Mouse (Mus musculus) hindbrain, embryonic 12.5 days (tissue): ENCODE measurements around the gene C2cd2l. TPM values are rescaled to one million over a fixed set of nuclear protein-coding genes. Genes with fewer than 3 reads are reported as not detected.
"Not testable (repeated sequence)": the region's sequence is repeated elsewhere in the genome, so short reads cannot be mapped to it uniquely, and the experiment has no call there.

Source experiments
- ATAC-seq: fragments of 200-750 bp; cut with Nextera tagmentation; 2 replicates; pipeline ENCODE4 v1.8.0; 2017; ENCODE audit warnings: moderate TSS enrichment; ENCODE audit not compliant: low FRiP score
- H3K27ac ChIP-seq: fragments of 300-500 bp; sonication (generic); 2 replicates; pipeline ENCODE4 v1.5.1; 2016; ENCODE audit warnings: mild to moderate bottlenecking
- H3K27me3 ChIP-seq: fragments of 300-500 bp; sonication (generic); 2 replicates; pipeline ENCODE4 v1.6.1; 2016; ENCODE audit warnings: mild to moderate bottlenecking
- H3K36me3 ChIP-seq: fragments of 300-500 bp; sonication (generic); 2 replicates; pipeline ENCODE4 v1.6.1; 2016; ENCODE audit warnings: mild to moderate bottlenecking
- H3K4me1 ChIP-seq: fragments of 300-500 bp; sonication (generic); 2 replicates; pipeline ENCODE4 v1.6.1; 2016
- H3K4me2 ChIP-seq: fragments of 300-500 bp; sonication (generic); replicated peaks from 2 replicates; pipeline ENCODE4 v1.6.1; 2016; ENCODE audit warnings: mild to moderate bottlenecking
- H3K4me3 ChIP-seq: fragments of 300-500 bp; sonication (generic); 2 replicates; pipeline ENCODE4 v1.5.1; 2016; ENCODE audit warnings: mild to moderate bottlenecking
- H3K9ac ChIP-seq: fragments of 300-500 bp; sonication (generic); 2 replicates; pipeline ENCODE4 v1.6.1; 2016; ENCODE audit warnings: mild to moderate bottlenecking, moderate library complexity
- H3K9me3 ChIP-seq: fragments of 300-500 bp; sonication (generic); replicated peaks from 2 replicates; pipeline ENCODE4 v1.6.1; 2016; ENCODE audit warnings: mild to moderate bottlenecking
- WGBS: fragments of 180-500 bp; shearing (Covaris S2); methylation state at CpG from one replicate; pipeline ENCODE4 v1.1.7; 2016; 5-methylcytosine and 5-hydroxymethylcytosine counted together
- polyA plus RNA-seq: library from polyadenylated mRNA; unstranded; fragments of >200 nt; fragmentation: Nextera tagmentation; extraction: Ambion mirVana; gene quantifications from 2 replicates; pipeline ENCODE4 v1.2.1, GENCODE M21; 2016

C2cd2l gene
- polyA plus RNA-seq, 1 experiment from 2014 or later, result 22.2 TPM

GRCm38 (mm10) chr9:44323656-44324055, 3.6 kb upstream of the C2cd2l start:
- H3K27ac ChIP-seq, H3K9ac ChIP-seq, ATAC-seq, H3K4me2 ChIP-seq, H3K9me3 ChIP-seq, H3K4me3 ChIP-seq, H3K27me3 ChIP-seq, H3K36me3 ChIP-seq: not testable (repeated sequence)
- H3K4me1 ChIP-seq, result peaks cover 28% of the 10 kb centered on the region
- 74% methylated on average over 2 of the region's 4 CpGs for WGBS

- 20% methylated on average over 6 of the region's 6 CpGs for WGBS
Measured at GRCm38 (mm10) chr9:44320799-44321133, 681 bp upstream of the C2cd2l start.

GRCm38 (mm10) chr9:44319105-44319886, 789 bp downstream of the C2cd2l start:
- peak overlapping the region; percentile 96 for H3K9ac ChIP-seq
- H3K36me3 ChIP-seq, result peaks cover 27% of the 10 kb centered on the region
- no peaks in the 10 kb centered on the region for H3K27me3 ChIP-seq
- peak overlapping the region; percentile 95 for H3K4me2 ChIP-seq
- H3K4me1 ChIP-seq, result peaks cover 31% of the 10 kb centered on the region
- H3K4me3 ChIP-seq, result peak overlapping the region; percentile 97
- no peak for ATAC-seq
- 2% methylated on average over 37 of the region's 37 CpGs for WGBS
- H3K9me3 ChIP-seq, result no peaks in the 10 kb centered on the region
- peak overlapping the region; percentile 80 for H3K27ac ChIP-seq

More at GRCm38 (mm10) chr9:44320799-44321133, 681 bp upstream of the C2cd2l start:
- Histone ChIP-seq H3K27me3 (no peaks in the 10 kb centered on the region), H3K36me3 (peaks cover 12% of the 10 kb centered on the region), H3K4me1 (peaks cover 34% of the 10 kb centered on the region), H3K4me2 (peak overlapping the region; percentile 95), H3K9me3 (no peaks in the 10 kb centered on the region), H3K27ac (peak overlapping the region; percentile 80), H3K4me3 (peak overlapping the region; percentile 97), H3K9ac (0 out of 2 replicates have a peak overlapping the region, but pooled peaks have one; percentile 96)
- no peak for ATAC-seq

GRCm38 (mm10) chr9:44318826-44319095, 1.3 kb downstream of the C2cd2l start:
- peak overlapping the region; percentile 97 for H3K4me3 ChIP-seq
- H3K9ac ChIP-seq, result peak overlapping the region; percentile 96
- H3K27me3 ChIP-seq, result no peaks in the 10 kb centered on the region
- H3K4me1 ChIP-seq, result peaks cover 31% of the 10 kb centered on the region
- no peak overlapping the region for H3K27ac ChIP-seq
- H3K9me3 ChIP-seq, result no peaks in the 10 kb centered on the region
- 45% methylated on average over 3 of the region's 3 CpGs for WGBS
- H3K4me2 ChIP-seq, result peak overlapping the region; percentile 95
- ATAC-seq, result no peak
- H3K36me3 ChIP-seq, result peaks cover 32% of the 10 kb centered on the region

- Histone ChIP-seq H3K27ac (no peak overlapping the region), H3K36me3 (peaks cover 38% of the 10 kb centered on the region), H3K27me3 (no peaks in the 10 kb centered on the region), H3K4me1 (peaks cover 31% of the 10 kb centered on the region), H3K4me2 (peak overlapping the region; percentile 95), H3K9ac (peak overlapping the region; percentile 96), H3K4me3 (peak overlapping the region; percentile 97), H3K9me3 (no peaks in the 10 kb centered on the region)
- ATAC-seq, result no peak
- 66% methylated on average over 5 of the region's 5 CpGs for WGBS
Measured at GRCm38 (mm10) chr9:44318076-44318825, 1.8 kb downstream of the C2cd2l start.

- Histone ChIP-seq H3K9ac (no peak overlapping the region), H3K4me2 (no peak overlapping the region), H3K27me3 (no peaks in the 10 kb centered on the region), H3K27ac (no peak overlapping the region), H3K4me3 (no peak overlapping the region), H3K36me3 (peaks cover 44% of the 10 kb centered on the region), H3K9me3 (no peaks in the 10 kb centered on the region), H3K4me1 (peaks cover 31% of the 10 kb centered on the region)
- ATAC-seq, result no peak
- WGBS, result 70% methylated on average over 4 of the region's 4 CpGs
Measured at GRCm38 (mm10) chr9:44317452-44317851, 2.6 kb downstream of the C2cd2l start.

- H3K27me3 ChIP-seq, result peaks cover 9% of the 10 kb centered on the region; the same call in 1 of the 2 replicates
- H3K4me3 ChIP-seq, result no peak overlapping the region
- no peak overlapping the region for H3K9ac ChIP-seq
- 90% methylated on average over 18 of the region's 18 CpGs for WGBS
- H3K9me3 ChIP-seq, result no peaks in the 10 kb centered on the region
- ATAC-seq, result no peak
- no peak overlapping the region for H3K4me2 ChIP-seq
- no peak overlapping the region for H3K27ac ChIP-seq
- H3K36me3 ChIP-seq, result peaks cover 49% of the 10 kb centered on the region
- peaks cover 38% of the 10 kb centered on the region for H3K4me1 ChIP-seq
Measured at GRCm38 (mm10) chr9:44314910-44315309, 5.2 kb downstream of the C2cd2l start.

GRCm38 (mm10) chr9:44314257-44314547, 5.9 kb downstream of the C2cd2l start:
- no peak for ATAC-seq
- Histone ChIP-seq H3K27me3 (peaks cover 9% of the 10 kb centered on the region; the same call in 1 of the 2 replicates), H3K4me1 (peaks cover 34% of the 10 kb centered on the region), H3K4me2 (no peak overlapping the region), H3K9ac (no peak overlapping the region), H3K36me3 (peaks cover 49% of the 10 kb centered on the region), H3K27ac (no peak overlapping the region), H3K4me3 (no peak overlapping the region), H3K9me3 (no peaks in the 10 kb centered on the region)
- WGBS, result 70% methylated on average over 4 of the region's 4 CpGs

GRCm38 (mm10) chr9:44313476-44314256, 6.4 kb downstream of the C2cd2l start:
- WGBS, result 76% methylated on average over 19 of the region's 19 CpGs
- H3K4me3 ChIP-seq, result no peak overlapping the region
- H3K27me3 ChIP-seq, result peaks cover 9% of the 10 kb centered on the region; the same call in 1 of the 2 replicates
- no peak overlapping the region for H3K27ac ChIP-seq
- H3K9ac ChIP-seq, result no peak overlapping the region
- no peak overlapping the region for H3K4me2 ChIP-seq
- no peaks in the 10 kb centered on the region for H3K9me3 ChIP-seq
- H3K36me3 ChIP-seq, result peaks cover 49% of the 10 kb centered on the region
- no peak for ATAC-seq
- H3K4me1 ChIP-seq, result peaks cover 28% of the 10 kb centered on the region

- Histone ChIP-seq H3K4me1 (0 out of 2 replicates have a peak, but pooled peaks cover 13% of the 10 kb centered on the region), H3K4me2 (no peak overlapping the region; the same call in 1 of the 2 replicates), H3K9ac (no peak overlapping the region), H3K27me3 (peaks cover 9% of the 10 kb centered on the region; the same call in 1 of the 2 replicates), H3K4me3 (no peak overlapping the region), H3K27ac (no peak overlapping the region; the same call in 1 of the 2 replicates), H3K36me3 (peaks cover 43% of the 10 kb centered on the region), H3K9me3 (no peaks in the 10 kb centered on the region)
- ATAC-seq, result peak; percentile 56; the same call in 1 of the 2 replicates
- WGBS, result 8% methylated on average over 27 of the region's 27 CpGs
Measured at GRCm38 (mm10) chr9:44311136-44312134, 8.7 kb downstream of the C2cd2l start.

GRCm38 (mm10) chr9:44310750-44311135, 9.3 kb downstream of the C2cd2l start:
- H3K4me3 ChIP-seq, result no peak overlapping the region
- H3K27me3 ChIP-seq, result peaks cover 9% of the 10 kb centered on the region; the same call in 1 of the 2 replicates
- 0 out of 2 replicates have a peak, but pooled peaks cover 13% of the 10 kb centered on the region for H3K4me1 ChIP-seq
- H3K27ac ChIP-seq, result no peak overlapping the region
- no peak overlapping the region; the same call in 1 of the 2 replicates for H3K4me2 ChIP-seq
- ATAC-seq, result no peak
- WGBS, result 26% methylated on average over 10 of the region's 10 CpGs
- H3K9me3 ChIP-seq, result no peaks in the 10 kb centered on the region
- peaks cover 37% of the 10 kb centered on the region for H3K36me3 ChIP-seq
- no peak overlapping the region for H3K9ac ChIP-seq
